Mouse (Mus musculus) erythroblast, embryonic 14.5 days (primary cell): ENCODE results near the gene Slc19a1.

Source experiments
- GATA1 ChIP-seq: IDR thresholded peaks from 2 replicates; pipeline ENCODE4 v1.6.1; 2012; ENCODE audit warnings: low read length, inconsistent platforms, mixed read lengths
- TAL1 ChIP-seq: IDR thresholded peaks from 3 replicates; pipeline ENCODE4 v1.6.1; 2012; ENCODE audit warnings: low read length, inconsistent platforms, mixed read lengths

DNA sequence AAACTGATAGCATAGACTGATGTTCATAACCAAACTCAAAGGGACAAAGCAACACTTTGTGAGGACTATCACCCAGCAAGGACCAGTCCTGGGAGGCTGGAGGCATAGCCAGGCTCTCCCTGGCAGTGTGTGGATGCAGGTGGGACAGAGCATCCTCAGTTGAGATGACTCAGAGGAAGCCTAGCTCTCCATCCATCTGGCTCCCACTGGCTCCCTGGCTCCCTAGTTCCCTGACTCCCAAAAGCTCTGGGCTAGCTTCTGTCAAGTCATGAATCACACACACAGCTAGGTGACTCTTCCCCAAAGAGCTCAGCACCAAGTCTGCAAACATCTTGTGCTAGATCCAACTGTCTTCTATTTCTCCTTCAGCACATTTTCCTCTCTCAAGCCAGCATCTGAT is 61.8 kb downstream of the Slc19a1 start:
- TF ChIP-seq GATA1 (no peak), TAL1 (no peak)
